Mouse (Mus musculus) limb, embryonic 11.5 days (tissue): ENCODE results near the gene Tmcc3. TPM values are rescaled to one million over a fixed set of nuclear protein-coding genes. Genes with fewer than 3 reads are reported as not detected.

Source experiments
- microRNA-seq: library from miRNA; unstranded; fragments of <30 nt; microRNA quantifications from one replicate; pipeline ENCODE4, GENCODE M21; 2016
- polyA plus RNA-seq: library from polyadenylated mRNA; unstranded; fragments of >200 nt; fragmentation: Nextera tagmentation; extraction: Ambion mirVana; gene quantifications from 2 replicates; pipeline ENCODE4 v1.2.1, GENCODE M21; 2014

The Tmcc3 gene
- polyA plus RNA-seq, 1 experiment from 2014 or later: 5.3 TPM

Small RNAs within 50 kb of the gene (microRNA-seq; reads per million reads assigned to microRNA genes)
- gene Mir7211: not detected

Other genes with a start within 250 kb of the Tmcc3 start
- gene Nr2c1, start 163.9 kb upstream of the Tmcc3 start, polyA plus RNA-seq: 11.6 and 13.6 TPM in 2 replicates
- 487 and 495 TPM in 2 replicates for gene Ndufa12, start 113.2 kb upstream of the Tmcc3 start, polyA plus RNA-seq
- gene Gm4792, start 13.2 kb upstream of the Tmcc3 start, polyA plus RNA-seq: not detected in 2 replicates